Mouse (Mus musculus) frontal cortex, adult (tissue): Measurements from ENCODE around the gene Fgf22.

ENCODE experiments used
- ATAC-seq: cut with Nextera tagmentation; 2 replicates; pipeline ENCODE4 v1.9.2; 2017; ENCODE audit warnings: mild to moderate bottlenecking, moderate library complexity, mixed read lengths; ENCODE audit not compliant: low TSS enrichment

Fgf22 gene

DNA sequence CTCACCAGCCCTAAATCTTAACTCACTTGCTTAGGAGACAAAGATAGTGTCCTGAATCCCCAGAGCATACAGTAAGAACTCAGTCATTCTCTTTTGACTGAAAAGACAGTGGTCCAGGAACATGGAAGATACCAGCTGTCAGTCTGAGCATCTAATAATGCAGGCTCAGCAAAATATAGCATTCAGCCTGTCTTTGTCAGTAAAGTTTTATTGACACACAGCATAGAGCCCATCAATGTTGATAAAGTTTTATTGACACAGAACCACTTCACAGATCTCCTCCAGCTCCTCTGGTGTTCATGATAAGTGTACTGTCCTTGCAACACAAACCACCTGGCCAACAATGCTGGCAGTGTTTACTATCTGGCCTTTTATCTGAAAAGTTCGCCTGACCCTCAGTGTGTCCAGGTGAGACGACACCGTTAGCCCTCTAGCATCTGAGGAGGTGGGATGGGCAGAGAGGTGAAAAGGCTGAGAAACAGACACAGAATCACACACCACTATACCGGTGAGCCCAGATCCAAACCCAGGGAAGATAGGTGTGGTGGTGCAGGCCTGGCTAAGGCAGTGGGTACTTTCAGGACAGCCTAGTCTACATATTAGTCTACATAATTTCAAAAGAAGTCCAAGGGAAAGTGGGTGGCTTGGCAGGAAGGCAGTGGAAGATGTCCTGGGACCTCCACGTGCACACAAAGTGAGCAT lies 37.6 kb downstream of the Fgf22 start:
- ATAC-seq: no peak

GRCm38 (mm10) chr10:79793051-79793737 lies 38.3 kb downstream of the Fgf22 start, which contains the start of gene Palm:
TSS of gene Palm (plus strand) at chr10:79793572.
- ATAC-seq: peak; percentile 58

GRCm38 (mm10) chr10:79793738-79794490 lies 39.0 kb downstream of the Fgf22 start:
- peak; percentile 48 for ATAC-seq

DNA sequence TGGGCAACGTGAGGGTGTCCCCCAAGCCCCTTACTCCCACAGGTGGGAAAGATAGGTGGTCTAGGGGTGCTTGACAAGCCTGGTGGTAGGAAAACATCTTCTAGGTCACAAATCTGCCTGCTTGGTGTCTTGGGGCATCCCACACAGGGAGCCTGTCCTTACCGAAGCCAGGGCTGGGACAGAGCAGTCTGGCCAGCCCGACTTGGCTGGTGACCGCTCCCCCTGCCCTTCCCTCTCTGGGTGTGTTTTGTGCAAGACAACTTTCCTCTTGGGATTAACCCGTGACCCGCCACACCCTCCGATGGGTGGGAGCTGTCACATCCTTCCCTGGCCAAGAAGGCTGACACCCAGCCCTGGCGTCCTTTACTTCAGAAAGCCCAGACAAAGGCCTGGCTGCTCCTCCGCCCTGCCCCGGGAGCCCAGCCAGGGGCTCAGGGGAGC lies 39.6 kb downstream of the Fgf22 start:
- peak; percentile 20; the same call in 1 of the 2 replicates for ATAC-seq

GRCm38 (mm10) chr10:79795905-79796304 lies 41.0 kb downstream of the Fgf22 start:
- ATAC-seq: no peak

GRCm38 (mm10) chr10:79797326-79797725 lies 42.5 kb downstream of the Fgf22 start:
- ATAC-seq: no peak

GRCm38 (mm10) chr10:79798289-79798928 lies 43.5 kb downstream of the Fgf22 start:
- ATAC-seq: no peak

DNA sequence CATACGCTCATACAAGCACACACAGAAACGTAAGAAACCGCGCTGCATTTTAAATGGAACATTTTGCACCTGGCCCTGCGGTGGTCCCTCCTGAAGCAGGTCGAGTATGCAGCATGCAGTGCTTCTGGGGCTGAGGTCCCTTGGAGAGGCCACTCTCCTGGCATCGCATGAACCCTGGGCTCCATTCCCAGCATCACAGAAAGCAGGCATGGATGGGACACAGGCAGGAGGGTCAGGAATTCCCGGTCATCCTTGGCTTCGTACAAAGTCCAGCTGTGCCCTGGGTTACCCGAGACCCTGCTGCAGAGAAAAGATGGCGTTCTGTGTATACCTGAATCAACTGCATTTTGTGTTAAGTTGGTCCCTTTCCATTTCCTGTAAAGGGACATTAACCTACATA lies 45.6 kb downstream of the Fgf22 start:
- ATAC-seq: no peak

DNA sequence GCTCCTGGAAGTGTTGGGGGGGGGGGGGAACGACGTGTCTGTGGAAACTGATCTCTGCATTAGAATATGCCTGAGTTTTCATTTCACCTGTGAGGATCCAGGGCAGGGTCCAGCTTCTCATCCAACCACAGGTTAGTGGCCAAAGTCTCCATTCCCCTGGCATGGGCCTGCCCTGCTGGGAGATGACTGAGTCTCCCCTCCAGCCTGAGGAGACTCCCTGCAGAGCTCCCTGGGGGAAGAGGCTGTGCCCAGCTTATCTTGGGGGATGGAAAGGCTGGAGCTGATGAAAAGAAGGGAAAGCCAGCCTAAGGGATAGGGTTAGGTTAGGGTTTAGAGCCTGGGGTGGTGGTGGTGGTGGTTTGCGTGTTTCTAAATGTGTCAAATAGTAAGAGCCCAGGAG lies 47.0 kb downstream of the Fgf22 start:
- no peak for ATAC-seq

DNA sequence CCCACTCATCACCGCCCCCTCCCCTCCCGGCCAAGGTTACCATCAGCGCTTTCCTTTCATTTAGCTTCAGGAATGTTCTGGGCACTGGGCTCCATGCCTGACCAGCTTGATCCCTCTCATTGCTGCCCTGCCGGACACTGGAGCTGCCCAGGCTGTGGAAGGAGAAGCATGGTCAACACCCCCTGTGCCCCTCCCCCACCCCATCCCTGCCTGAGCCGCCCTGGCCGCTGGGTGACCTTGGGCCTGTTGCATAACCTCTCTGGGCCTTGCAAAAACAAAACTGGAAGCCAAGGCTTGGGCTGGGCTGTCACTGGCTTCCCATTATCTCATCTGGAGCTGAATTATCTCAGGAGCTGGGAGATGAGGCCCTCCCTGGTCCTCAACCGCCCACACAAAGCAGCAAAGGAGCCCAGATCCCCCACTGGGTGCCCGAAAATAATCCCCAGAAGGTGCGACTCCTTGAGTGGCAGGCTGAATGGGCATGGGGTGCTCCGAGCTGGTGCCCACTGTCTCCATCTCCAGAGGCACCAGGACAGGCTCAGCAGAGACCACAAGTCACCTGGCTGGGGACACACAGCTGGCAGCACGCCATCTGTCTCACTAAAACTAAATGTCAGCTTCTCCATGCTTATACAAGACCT lies 47.6 kb downstream of the Fgf22 start:
- peak; percentile 34 for ATAC-seq

DNA sequence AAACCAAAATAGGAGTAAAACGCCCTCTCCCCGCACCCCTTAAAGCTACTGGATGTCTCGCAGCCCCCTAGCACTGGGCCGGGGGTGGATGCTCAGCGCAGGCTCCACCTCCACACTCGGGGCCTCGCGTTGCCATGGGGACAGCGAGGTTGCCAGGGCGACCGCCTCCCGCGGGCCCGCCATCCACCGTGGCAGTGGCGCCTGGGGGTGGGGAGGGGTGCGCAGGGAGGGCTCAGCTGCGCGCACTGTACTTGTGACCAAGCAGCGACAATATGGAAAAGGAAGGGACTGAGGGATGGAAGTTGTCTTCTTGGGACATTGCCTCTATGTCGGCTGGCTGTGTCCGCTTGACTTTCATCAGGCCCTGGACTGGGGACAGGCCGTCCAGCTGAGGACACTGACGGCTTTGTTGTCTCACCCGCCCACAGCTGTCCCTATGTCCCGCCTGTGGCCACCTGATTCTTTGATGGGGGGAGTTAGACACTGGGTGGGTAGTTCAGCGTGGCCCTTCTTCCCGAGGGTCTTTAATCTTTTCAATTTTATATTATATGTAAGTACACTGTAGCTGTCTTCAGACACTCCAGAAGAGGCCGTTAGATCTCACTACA lies 48.9 kb downstream of the Fgf22 start:
- ATAC-seq: peak; percentile 80

GRCm38 (mm10) chr10:79805636-79806035 lies 50.8 kb downstream of the Fgf22 start:
- no peak for ATAC-seq

DNA sequence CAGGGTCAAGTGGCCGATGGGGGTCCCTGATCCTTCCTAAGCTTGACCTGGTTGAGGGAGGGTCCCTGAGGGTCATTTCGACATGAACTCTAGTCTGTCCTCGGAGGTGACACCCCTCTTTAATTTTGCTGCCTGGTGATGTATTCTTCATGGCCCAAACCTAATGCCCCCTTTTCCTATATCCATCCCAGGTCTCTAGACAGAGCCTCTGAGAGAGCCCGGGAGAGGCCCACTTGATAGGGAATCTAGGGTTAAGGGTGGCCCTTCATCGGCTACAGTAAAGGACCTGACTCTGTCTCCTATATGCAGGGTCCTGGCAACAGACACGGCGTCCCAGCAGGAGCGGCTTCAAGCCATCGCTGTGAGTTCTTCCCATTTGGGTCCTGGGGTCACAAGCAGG lies 51.5 kb downstream of the Fgf22 start:
- ATAC-seq: no peak

DNA sequence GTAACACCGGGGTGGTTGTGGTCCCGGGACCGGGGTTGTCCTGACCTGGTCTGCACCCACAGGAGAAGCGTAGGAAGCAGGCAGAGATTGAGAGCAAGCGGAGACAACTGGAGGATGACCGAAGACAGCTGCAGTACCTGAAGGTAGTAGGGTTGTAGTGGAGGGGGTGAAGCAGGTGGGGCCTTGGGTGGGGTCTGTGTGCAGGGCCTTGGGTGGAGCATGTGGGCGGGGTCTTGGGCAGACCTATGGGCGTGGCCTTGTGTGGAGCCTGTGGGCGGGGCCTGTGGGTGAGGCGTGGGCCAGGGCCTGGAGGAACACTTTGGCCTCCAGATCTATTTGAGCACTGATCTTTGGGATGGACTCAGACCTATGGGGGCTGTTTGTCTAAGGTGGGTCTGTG lies 52.1 kb downstream of the Fgf22 start:
- ATAC-seq: no peak

DNA sequence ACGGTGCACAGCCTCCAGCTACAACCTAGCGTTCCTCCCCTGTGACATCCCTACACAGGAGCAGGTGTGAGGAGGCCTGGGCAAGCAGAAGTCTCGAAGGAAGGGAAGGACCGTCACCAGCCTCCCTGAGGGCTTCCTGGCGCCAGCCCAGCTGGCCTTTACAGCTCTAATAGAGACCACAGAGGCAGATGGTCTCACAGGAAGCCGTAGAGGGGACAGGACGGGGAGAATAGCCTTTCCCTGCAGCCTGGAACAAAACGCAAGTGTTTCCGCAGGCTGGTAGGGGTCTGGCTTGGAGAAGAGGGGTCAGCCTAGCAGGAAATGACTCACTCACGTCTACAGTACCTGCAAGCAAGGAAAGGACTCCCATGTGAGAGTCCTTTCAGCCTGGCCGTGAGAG lies 53.0 kb downstream of the Fgf22 start:
- ATAC-seq: no peak
